Mouse (Mus musculus): ENCODE measurements around the gene Gvin1. TPM values are rescaled to one million over a fixed set of nuclear protein-coding genes. Genes with fewer than 3 reads are reported as not detected.
"Not testable (repeated sequence)": the region's sequence is repeated elsewhere in the genome, so short reads cannot be mapped to it uniquely, and the experiment has no call there.

The Gvin1 gene
- total RNA-seq (2017): 63.0 and 70.0 TPM in 2 replicates

DNA sequence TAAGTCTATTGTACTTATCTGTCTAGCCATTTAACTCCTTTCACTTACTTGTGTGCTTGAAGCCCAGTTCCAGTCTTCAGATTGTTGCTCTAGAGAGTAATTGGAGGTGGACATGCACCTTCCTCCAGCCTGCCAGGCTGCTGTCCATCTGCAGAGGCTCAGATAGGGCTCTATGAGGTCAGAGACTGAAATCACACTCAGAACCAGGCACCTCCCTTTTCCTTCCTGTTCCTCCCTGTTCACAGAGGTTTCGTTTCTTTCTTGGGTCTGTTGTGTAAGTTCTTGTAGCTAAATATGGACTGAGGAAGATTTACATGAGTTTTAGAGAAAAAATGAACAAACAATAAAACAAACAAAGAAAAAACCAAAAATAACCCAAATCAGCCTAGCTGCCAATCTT lies at the start of gene Gvin1:
Gvin1 (minus strand) TSS at position 150 of the 400 bp plus-strand sequence.
- ATAC-seq (replicated peaks; ENCODE audit: low read depth, poor library complexity, severe bottlenecking): peak; percentile 96

DNA sequence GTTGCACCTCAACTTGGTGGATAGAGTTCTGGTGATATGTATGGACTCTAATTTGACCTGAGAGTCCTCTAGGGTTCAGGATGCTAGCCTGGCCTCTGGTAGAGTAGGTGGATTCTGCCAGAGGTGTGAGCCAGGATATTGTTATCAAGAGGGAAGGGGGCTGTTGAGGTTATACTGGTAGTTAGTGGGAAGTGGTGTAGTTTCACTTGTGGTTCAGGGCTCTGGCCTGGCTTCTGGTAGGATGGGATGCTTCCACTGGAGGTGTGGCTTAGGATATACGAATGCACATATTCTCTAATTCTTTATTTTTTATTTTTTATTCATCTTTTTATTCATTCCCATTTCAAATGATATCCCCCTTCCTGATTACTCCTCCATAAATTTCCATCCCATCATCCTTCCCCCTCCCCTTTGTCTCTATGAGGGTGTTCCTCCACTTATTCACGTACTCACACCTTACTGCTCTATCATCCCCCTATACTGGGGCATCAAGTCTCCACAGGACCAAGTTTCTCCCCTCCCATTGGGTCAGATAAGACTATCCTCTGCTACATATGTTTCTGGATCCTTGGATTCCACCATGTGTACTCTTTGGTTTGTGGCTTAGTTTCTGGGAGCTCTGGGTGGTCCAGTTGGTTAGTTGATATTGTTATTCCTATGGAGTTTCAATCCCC lies 36.9 kb upstream of the Gvin1 start:
- ATAC-seq (replicated peaks; ENCODE audit: low read depth, poor library complexity, severe bottlenecking): peak; percentile 50; the same call in 1 of the 2 replicates

DNA sequence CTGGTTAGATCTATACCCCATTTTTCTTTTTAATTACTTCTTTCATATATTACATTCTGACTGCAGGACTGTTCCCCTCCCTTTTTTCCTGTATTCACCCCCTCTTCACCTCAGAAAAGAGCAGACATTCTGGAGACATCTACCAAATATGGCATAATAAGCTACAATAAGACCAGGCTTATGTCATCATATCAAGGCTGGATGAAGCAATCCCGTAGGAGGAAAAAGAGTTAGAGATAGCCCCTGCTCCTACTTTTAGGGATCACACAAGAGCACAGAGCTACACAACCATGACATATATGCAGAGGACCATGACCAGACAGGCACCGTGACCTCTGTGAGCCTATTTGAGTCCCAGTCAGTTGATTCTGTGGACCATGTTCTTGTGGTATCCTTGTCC lies 33.8 kb upstream of the Gvin1 start:
- no peak for ATAC-seq (replicated peaks; ENCODE audit: low read depth, poor library complexity, severe bottlenecking)

DNA sequence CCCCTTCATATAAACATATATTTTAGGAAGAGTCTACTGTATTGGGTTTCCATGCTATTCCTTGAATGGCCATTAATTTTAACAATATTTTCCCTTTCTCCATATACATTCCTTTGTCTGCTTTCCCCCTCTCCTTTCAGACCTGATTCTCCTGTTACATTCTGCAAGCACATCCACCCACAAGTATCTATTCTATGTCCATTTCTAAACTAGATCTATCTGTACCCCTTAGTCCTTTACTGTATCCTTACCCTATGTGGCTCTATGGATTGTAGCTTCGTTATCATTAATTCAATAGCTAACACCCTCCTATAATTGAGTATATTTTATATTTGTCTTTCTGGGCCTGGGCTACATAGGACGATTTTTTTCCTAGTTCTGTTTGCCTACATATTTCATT lies 33.1 kb upstream of the Gvin1 start:
- ATAC-seq (replicated peaks; ENCODE audit: low read depth, poor library complexity, severe bottlenecking): no peak

DNA sequence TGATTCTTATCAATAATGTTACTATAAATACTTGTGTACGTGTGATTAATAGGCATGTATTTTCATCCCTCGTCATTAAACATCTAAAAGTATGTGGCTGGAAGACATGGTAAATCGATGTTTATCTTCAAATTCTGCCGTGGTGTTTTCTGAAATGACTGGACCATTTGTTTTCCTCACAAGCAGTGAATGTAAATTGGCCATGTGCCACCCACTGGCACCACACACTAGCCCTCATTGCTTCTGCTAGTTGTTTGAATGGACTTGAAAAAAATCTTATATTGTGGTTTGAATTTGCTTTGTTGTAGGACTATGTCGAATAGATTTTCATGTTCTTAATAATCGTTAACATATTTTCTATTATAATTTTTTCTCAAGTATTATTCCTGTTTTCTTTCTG lies 30.5 kb upstream of the Gvin1 start:
- no peak for ATAC-seq (replicated peaks; ENCODE audit: low read depth, poor library complexity, severe bottlenecking)

DNA sequence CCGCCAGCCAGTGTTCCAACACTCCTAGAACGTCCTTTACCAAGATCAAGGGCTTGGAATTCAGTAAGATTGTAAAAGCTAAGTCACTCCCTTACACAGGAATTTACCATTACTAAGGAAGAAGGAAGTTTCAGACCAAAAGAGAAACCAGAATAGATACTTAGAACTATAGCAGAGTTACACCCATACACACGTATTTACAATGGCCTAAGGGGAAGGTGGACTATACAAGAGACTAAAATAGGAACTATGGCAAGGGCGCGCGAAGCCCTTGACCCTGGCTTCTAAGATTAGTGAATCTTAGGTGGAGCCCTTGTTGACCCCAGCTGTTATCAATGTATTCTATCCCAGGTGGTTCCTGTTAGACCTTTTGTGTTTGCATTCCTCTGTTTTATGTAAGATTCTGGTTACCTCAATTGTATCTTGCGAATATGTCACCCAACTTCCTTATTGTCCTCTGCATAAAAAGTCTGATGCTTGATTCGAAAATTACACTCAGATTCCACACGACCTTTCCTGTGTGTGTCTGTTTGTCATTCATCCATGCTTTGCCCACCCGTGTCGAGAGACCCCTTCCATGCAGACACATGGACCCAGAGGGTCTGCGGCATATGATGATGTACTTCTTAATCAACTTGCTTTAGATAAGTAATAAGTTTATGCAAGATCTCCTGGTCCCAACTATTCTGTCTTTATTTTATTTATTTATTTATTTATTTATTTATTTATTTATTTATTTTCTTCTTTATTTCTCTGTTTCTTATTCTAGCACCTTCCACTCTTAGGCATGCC lies 25.6 kb upstream of the Gvin1 start:
- not testable (repeated sequence) for ATAC-seq (replicated peaks; ENCODE audit: low read depth, poor library complexity, severe bottlenecking)

DNA sequence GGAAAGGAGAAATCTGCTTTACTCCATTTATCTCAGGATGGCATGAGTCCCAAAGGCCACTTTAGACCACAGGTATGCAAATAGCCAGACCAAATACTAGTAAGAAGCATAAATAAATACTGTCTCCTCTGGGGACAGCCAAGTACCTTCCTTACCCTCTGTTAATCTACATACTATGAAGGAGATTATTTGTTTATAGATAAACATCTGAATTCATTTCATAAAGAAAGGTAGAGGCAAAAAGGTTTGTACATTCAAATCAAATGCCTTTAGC lies 22.0 kb upstream of the Gvin1 start:
- ATAC-seq (replicated peaks; ENCODE audit: low read depth, poor library complexity, severe bottlenecking): no peak

DNA sequence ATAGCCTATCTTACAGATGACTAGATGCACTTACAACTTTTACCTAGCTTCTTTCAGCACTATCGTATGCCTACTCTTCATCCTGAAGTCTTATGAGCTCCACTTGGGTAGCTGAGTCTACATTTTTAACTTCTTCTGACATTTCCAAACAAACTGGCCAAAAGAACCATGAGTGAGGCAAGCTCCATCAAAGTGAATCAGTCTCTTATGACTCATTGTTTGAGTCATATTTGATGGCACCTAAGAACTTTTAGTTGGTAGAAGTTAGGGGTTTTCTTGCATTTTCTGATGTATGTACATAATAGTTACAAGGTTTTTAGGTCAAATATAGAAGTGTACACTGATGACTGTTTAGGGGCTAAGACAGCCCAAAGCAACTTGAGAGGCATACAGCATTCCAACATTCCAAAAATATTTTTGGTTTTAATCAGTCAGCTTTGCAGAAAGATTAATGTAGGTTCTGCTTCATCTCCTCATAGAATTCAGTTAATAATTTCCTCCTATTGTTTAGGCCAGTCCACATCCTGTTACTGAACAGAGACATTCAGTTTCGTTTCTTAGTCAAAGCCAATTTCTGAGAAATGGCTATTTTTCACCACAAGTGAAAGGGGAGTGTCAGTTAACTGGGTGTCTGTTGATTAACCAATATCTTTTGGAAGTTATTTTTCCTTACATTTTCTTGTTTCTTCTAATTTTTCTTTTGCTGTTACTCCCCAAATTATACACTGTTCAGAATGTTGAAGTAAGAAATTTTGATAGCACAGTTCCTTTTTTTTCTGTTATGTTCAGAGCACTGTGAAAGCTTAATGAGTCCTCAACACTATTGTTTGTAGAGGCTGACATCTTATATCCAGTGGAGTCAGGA lies 21.4 kb upstream of the Gvin1 start:
- ATAC-seq (replicated peaks; ENCODE audit: low read depth, poor library complexity, severe bottlenecking): peak; percentile 85

DNA sequence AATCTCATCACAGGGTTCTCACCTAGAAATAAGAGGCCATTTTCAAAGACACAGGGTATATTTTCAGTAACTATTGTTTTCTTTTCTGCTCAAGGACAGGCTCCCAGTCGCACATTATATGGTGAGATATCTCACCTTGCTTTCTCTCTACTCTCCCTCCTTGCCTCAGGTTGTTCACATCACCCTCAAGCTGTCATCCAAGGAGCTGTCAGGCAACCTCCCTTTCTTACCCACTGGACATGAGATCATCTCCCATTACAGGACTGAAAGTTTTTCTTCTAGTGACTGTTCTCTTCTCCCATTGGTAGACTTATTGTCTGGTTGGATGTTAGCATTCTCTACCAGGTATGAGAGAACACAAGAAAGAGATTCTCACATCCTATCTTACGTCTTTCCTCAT lies 20.5 kb upstream of the Gvin1 start:
- ATAC-seq (replicated peaks; ENCODE audit: low read depth, poor library complexity, severe bottlenecking): no peak

DNA sequence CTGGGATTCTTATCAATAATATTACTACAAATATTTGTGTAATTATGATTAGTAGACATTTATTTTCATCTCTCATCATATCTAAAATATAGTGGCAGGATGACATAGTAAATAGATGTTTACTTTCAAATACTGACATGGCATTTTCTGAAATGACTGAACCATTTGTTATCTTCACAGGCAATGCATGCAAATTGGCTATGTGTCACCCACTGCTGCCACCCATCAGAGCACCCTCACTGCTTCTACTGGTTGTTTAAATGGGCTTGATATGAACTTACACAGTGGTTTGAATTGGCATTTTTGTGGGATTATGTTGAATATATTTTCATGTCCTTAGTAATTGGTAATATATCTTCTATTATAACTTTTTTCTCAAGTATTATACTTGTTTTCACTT lies 784 bp upstream of the Gvin1 start:
- ATAC-seq (replicated peaks; ENCODE audit: low read depth, poor library complexity, severe bottlenecking): peak; percentile 31; the same call in 1 of the 2 replicates

DNA sequence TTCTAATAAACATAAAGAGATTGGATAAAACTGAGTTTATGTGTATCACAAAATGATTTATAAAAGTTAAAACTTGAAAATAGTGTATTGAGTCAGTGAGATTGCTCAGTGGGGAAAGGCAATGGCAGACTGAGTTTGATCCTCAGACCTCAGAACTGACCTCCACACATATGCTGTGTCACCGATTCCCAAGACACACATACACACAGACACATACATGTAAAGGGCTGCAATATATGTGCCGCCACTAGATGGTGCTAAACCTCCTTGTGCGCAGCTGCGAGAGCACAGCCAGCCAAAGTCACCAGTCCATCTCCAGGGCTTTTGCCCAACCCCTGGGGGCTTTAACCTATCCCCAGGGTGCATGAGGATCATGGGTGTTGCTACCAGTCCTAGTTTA lies 1.4 kb downstream of the Gvin1 start:
- ATAC-seq (replicated peaks; ENCODE audit: low read depth, poor library complexity, severe bottlenecking): peak; percentile 81

DNA sequence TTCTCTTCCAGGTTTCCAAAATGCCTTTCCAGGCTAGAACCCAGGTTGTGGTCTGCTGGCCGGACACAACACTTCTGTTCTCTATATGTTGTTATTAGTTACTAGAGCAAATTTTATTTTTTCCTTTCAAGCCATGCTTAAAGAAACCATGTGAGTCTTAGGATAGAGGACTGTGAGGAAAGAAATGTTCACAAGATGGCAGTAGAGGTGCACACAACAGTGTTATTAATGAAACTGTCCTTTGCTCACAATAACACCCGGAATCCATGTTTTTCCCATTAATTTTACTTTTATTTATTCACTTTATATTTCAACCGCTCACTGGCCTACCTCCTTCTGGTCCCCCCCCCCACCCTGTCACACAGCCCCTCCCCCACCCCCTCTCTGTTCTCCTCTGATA lies 8.5 kb downstream of the Gvin1 start:
- ATAC-seq (replicated peaks; ENCODE audit: low read depth, poor library complexity, severe bottlenecking): peak; percentile 100

DNA sequence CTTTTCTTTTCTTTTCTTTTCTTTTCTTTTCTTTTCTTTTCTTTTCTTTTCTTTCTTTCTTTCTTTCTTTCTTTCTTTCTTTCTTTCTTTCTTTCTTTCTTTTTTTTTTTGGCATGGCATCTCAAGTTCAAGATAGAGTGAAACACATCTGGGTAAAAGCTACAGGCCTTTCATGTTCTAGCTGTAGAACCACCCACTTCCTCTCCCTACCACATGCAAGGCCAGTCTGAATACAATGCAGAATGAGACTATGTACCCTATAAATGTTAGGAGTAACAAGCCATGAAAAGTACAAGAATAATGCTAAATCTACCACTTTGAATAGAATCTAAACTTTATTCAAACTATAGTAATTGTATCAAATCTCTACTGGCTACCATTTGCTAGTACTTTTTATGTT lies 38.1 kb downstream of the Gvin1 start:
- ATAC-seq (replicated peaks; ENCODE audit: low read depth, poor library complexity, severe bottlenecking): not testable (repeated sequence)

DNA sequence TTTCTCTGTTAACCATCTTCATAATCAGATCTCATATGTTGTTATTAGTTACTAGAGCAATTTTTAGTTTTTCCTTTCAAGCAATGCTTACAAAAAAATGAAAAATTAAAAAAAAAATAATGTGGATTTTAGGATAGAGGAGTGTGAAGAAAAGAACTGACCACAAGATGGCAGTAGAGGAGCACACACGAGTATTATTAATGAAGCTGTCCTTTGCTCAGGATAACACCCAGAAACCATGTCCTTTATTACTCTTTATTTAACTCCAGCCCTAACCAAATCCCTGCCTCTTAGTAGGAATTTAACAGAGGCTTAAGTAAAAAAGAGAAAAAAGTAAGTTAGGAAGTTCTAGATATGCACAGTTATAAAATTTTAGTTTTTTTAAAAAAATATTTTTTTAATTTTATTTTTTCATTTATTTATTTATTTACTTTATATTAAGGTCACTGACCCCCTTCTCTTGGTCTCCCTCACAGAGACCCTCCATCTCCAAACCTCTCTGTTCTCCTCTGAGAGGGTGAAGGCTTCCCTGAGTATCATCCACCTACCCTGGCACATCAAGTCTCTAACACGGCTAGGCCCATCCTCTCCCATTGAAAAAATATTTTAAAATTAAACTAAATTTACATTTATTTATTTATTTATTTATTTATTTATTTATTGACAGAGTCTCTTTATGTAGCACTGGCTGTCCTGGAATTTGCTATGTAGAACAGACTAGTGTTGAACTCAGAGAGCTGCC lies 69.9 kb downstream of the Gvin1 start:
- ATAC-seq (replicated peaks; ENCODE audit: low read depth, poor library complexity, severe bottlenecking): peak; percentile 98

DNA sequence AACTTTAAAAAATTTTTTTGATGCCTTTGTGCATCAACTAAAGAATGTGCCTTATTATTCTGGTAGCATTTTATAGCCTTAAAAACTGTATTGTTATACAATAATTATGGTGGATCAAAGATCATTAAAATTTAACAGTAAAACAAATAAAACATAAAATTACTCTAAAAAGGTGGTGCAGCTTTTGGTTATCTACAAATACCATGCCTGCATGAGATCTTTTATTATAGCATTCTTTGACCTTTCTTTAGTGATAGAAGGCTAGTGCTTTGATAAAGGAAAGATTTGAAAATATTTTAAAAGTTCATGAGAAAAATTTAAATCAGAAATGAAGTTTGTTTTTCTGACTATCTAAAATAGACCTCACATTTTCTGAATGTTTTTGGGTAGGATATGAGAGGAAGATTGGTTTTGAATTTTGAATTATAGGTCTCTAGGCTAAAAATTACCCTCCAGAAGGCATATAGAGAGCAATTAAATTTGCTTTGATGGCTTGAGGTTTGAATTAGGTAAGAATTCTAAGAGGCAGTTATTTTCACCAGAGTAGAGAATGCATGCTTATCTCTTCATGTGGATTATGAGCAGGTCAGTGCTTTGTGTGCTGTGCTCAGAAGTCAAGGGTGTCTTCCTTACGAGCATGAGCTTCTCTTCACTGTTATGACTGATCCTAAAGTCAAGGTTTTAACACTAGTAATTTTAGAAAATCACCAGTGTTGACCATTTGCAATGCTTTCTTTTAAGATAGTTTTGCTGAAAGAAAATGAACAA lies 73.8 kb downstream of the Gvin1 start:
- not testable (repeated sequence) for ATAC-seq (replicated peaks; ENCODE audit: low read depth, poor library complexity, severe bottlenecking)

DNA sequence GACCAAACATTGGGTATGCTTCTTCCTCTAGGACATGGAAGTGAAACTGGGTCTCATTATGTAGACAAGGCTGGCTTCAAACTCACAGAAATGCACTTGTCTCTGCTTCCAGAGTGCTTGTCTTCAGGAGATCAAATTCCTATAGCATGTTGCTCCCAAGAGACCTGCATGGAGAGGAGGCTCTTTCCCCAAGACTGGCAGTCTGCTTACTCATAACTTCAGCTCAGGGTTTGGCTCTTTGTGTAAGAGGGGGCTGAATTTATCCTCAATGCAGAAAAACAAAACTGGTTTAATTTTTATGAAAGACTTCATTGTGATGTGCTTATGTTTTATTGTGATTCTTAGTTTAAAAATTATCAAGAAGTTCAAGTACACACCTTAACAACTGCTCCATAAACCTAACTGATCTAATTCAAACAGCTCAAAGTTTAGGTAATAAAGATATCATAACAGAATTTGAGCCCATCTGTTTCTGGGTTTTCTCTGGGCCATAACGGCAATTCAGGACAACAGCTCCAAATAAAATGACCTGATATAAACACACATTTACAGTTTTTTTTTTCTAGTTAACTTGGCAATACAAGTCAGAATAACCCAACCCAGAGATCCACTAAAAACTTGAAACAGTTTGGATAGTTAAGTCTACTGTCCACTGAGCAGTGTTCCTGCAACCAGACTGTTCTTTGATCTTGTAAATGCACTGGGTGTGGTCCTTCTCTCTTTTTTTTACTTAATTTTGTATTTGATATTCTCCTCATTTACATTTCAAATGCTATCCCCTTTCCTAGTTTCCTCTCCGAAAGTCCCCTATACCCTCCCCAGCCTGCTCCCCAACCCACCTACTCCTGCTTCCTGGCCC lies 97.8 kb downstream of the Gvin1 start:
- ATAC-seq (replicated peaks; ENCODE audit: low read depth, poor library complexity, severe bottlenecking): not testable (repeated sequence)
